Mouse (Mus musculus) lung, postnatal 14 days (tissue): ENCODE results near the gene Dusp10.

ENCODE experiments used
- DNase-seq: peaks from one replicate; pipeline ENCODE4 v3.0.0; 2021

Dusp10 gene

GRCm38 (mm10) chr1:184013106-184013505 is at the start of gene Dusp10:
Gene Dusp10 (plus strand): TSS chr1:184013302.
- DNase-seq: no peak

GRCm38 (mm10) chr1:183965341-183965740 is 47.8 kb upstream of the Dusp10 start:
- no peak for DNase-seq

DNA sequence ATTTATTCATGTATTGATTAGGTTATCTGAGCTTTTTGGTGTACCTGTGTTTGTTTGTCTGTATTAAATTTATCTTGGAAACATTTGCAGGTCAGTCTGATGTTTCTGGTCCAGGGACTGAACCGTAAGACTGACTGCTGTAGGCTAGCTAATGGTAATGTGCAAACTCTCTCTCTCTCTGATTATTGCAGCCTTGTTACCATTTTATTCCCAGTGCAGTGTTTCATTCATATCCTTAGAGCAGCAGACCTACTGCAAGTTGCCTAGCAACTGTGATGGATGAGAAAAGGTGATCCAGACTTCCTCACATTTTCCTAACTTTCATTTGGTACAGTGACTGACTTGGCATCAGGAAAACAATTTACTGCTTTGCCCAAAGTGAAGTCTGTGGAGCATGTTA is 43.8 kb upstream of the Dusp10 start:
- DNase-seq: no peak

DNA sequence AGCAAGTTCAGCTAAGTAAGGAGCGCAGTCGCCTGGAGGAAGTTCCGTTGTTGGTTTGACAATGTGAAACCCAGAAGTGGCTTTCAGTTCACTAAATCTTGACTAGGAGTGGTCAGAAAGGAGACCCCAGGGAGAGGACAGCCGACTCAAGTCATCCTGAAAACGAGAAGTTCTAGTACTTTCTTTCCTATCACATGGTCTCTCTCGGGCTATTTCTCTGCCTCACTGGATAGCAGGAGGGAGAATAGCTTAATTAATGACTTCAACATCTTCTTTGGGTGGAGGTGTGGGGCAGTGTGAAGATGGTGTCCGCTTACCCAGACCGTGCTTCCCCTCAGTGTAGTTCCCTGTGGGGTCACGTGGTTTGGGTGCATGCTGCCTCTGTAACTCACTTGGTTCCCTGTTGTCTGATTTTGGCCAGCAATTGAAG is 33.3 kb upstream of the Dusp10 start:
- DNase-seq: no peak

DNA sequence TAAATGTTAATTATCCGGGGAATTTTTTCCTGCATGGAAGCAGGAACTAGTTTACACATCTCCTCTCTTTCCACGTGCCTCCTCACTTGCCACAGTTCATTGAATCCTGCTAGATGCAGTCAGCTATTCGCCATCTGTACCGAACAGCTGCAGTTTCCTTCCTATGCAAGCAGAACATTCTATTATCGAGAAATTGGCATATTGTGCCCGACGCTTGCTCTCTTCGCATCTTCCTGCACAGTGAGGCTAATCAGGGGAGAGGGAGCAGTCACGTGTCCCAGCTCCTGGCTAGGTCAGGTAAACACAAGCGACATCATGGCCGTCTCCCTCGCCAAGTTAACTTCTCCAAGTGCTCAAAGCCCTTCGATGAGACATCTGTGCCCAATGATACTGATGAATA is 31.0 kb upstream of the Dusp10 start:
- DNase-seq: no peak

- DNase-seq: no peak
These were observed 25.3 kb upstream of the Dusp10 start for GRCm38 (mm10) chr1:183987711-183988245.

- DNase-seq: no peak
These were observed 21.2 kb upstream of the Dusp10 start for GRCm38 (mm10) chr1:183991921-183992320.

DNA sequence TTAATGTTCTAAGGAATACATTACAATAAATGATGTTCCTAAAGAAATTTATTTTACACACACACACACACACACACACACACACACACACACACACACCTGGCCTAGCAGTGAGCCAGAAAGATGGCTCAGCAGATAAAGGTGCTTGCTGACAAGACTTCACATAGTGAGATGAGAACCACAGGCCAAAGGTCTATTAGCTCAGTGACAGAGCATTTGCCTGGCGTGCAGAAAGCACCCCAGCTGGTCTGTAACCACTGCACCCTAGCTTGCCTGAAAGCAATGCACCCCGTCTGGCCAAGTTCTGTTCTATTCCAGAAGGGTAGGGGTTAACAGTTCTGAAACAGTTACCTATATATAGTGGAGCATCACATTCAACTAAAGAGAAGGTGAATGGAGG is 15.9 kb upstream of the Dusp10 start:
- no peak for DNase-seq

DNA sequence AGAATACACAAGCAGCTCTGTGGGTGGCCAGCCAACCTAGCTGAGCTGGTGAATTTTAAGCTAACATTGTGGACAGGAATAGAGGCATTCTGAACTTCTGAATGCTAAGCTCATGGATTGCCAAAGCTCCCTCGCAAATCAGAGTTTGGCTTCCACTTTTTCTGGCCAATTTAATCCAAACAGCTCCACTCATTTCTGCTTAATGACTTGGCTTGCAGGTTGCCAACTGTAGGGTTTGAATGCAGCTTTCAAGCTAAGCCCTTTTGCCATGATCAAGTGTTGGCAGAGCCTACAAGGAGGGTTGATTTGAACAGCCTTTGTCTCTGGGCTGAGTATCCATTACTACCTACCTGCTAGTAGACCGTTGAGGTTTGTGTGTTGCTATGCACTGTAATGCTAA is 10.6 kb upstream of the Dusp10 start:
- no peak for DNase-seq

DNA sequence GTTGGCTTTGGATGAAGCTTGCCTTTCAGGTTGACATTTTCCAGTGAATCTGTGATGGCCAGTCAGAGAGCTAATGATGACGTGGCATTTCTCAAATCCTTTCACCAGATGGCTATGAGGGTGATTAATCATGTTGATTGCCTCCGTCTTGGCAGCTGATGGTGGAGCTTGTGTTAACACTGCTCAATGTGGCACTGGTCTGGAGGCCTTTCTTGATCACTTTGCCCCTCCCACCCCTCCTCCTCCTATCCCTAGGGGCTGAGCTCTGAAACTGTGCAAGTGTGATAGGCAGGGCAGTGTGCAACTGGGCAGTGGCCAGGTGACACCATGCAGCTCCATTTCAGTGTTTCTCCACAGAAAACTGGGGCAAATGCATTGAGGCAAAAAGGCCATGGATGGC is 8.8 kb upstream of the Dusp10 start:
- no peak for DNase-seq

GRCm38 (mm10) chr1:184005315-184006058 is 7.6 kb upstream of the Dusp10 start:
- peak; percentile 4 for DNase-seq

GRCm38 (mm10) chr1:184006086-184006485 is 7.0 kb upstream of the Dusp10 start:
- no peak for DNase-seq

- no peak for DNase-seq
These were observed 1.8 kb upstream of the Dusp10 start for GRCm38 (mm10) chr1:184011311-184011710.

DNA sequence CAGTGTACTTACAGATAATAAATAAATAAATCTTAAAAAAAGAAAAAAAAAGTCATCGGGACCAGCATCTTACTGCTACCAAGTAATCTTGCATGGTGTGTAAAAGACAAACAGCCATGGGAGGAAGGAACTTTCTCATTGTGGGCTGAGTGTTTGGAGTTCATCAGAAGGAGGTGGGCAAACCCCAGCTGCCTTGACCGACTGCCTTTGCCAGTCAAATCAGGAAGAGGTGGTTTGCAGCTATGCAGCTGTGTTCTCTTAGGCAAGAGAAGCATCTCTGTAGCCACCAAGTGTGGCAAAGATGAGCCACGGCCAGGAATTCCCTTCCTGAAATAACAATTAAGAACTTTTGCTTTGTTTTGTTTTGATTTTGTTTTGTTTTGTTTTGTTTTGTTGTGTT is 989 bp downstream of the Dusp10 start:
- DNase-seq: no peak

DNA sequence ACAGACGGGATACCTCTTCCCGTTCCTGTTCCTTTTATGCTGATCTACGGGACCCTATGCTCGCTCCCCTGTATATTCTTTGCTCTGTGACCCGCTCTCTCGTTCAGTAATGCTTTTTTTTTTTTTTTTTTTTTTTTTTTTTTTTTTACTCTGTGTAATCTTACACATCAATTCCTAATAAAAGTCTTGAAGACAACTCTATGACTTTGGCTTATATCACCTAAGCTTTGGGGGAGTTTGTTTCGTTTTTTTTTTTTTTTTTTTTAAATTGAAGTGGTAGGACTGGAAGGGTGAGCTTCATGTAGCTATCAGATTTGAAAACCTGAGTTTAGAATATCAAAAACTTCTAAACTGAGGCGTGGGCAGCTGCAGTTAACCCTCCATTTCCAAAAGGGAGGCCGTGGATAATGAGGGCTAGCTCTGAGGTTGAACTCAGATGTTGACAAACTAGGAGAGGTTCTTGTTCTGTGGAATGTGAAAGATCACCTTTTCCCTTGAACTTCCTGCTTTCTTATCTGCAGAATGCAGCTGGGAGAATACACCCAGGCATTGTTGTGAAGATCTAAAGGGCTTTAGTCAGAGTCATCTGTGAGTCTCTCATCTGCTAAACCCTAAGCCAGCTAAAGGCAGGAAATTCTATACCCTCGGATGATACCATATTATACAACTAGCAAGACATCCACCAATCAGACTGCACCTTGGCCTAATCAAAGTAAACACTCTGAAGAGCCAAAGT is 3.1 kb downstream of the Dusp10 start:
- no peak for DNase-seq

GRCm38 (mm10) chr1:184017606-184018005 is 4.5 kb downstream of the Dusp10 start:
- DNase-seq: no peak

GRCm38 (mm10) chr1:184019042-184019721 is 6.1 kb downstream of the Dusp10 start:
- DNase-seq: no peak

DNA sequence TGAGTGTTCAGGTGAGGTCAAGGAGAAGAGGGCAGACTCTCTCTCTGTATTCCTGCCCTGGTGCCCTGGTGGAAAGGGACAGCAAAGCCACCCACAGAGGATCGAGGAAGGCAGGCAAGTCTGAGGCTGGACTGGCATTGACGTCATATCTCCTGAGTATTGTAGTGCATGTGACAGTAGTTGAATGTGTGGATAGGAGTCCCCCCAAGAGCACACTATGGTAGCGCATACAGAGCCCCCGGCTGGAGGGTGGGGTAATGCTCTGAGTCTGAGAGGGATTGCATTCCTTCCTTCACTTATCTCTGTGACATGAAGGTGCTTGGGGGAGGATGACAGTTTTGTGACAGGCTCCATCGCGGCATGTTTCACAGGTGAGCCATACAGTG is 6.6 kb downstream of the Dusp10 start:
- DNase-seq: no peak

DNA sequence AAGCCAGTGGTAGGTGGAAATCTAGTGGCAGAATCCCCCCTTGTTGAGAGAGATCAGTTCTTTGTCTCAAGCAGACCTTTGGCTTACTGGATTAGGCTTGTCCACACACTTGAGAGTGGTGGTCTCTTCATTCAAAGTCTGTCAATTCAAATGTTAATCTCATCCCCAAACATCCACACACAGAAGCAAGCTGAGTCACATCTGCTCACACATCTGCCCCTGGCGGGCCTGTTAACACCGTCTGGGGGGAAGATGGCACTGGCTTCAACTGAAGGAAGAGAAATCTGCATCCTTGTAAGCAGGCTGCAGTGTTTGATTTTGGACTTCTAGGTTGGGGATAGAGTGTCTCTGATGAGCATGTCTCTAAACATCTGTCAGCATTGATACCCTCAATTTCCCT is 10.9 kb downstream of the Dusp10 start:
- DNase-seq: no peak

GRCm38 (mm10) chr1:184024631-184025030 is 11.5 kb downstream of the Dusp10 start:
- no peak for DNase-seq

- DNase-seq: no peak
These were observed 12.0 kb downstream of the Dusp10 start for GRCm38 (mm10) chr1:184025079-184025478.

DNA sequence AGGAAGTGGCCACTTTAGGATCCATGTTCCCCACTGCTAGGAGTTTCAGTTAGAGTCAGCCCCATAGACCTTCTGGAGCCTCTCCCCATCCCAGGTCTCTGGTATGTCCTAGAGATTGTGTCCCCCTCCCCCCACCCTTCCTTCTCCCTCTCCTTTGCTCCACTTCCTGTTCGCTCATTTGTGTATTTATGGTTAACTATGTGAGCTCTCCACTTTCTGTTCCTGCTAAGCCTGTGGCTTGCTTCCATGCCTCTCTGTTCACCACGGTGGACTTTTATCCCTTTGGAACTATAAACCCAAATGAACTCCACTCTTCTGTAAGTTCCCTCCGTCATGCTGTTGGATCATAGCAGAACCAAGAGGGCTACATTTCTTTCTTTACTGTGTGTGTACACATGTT is 13.9 kb downstream of the Dusp10 start:
- DNase-seq: no peak

DNA sequence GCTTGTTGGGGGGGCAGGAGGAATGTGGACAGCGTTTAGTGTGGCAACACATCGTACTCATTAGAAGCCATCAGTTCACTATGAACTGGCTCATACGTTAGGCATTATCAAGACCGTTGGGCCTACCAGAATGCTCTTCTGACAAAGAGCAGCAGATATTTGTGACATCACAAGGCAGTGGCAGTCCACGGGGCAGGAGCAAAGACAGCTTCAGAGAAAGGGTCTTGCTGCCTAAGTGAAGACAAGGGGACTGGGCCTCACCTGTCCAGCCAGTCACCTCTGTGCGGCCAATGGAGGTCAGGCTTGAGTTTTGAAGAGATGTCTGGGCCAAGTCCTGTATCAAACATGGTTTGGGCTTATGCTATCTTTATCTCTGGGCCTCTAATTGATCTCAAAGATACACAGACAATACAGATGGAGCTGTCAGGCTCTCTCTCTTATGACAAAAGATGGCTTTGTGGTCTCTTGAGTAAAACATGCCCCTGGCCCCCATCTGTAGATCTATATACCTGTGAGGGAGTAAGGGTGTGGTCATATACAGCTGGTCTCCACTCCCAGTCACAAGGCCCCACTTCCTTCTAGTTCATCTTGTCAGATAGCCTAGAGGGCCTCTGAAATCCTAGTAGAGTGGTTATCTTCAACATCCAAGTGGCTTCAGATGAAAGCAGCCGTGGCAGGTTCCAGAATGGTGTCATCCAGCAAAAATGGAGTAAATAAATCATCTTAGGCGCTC is 17.1 kb downstream of the Dusp10 start:
- DNase-seq: no peak
